Mouse (Mus musculus) kidney, embryonic 16.5 days (tissue): ENCODE results near the gene Gpc6. TPM values are rescaled to one million over a fixed set of nuclear protein-coding genes. Genes with fewer than 3 reads are reported as not detected.

Experiments used
- ATAC-seq: fragments of 200-750 bp; cut with Nextera tagmentation; 2 replicates; pipeline ENCODE4 v1.8.0; 2017; ENCODE audit warnings: moderate TSS enrichment; ENCODE audit not compliant: low FRiP score, low TSS enrichment
- H3K27ac ChIP-seq: fragments of 300-500 bp; sonication (generic); 2 replicates; pipeline ENCODE4 v1.5.1; 2014; ENCODE audit warnings: low read length
- H3K27me3 ChIP-seq: fragments of 300-500 bp; sonication (generic); 2 replicates; pipeline ENCODE4 v1.6.1; 2014; ENCODE audit warnings: low read length, control low read depth, mixed read lengths; ENCODE audit not compliant: insufficient read depth
- H3K36me3 ChIP-seq: fragments of 300-500 bp; sonication (generic); 2 replicates; pipeline ENCODE4 v1.6.1; 2014; ENCODE audit warnings: low read length, control low read depth, mixed read lengths; ENCODE audit not compliant: insufficient read depth
- H3K4me1 ChIP-seq: fragments of 300-500 bp; sonication (generic); 2 replicates; pipeline ENCODE4 v1.6.1; 2014; ENCODE audit warnings: low read length, control low read depth, mixed read lengths; ENCODE audit not compliant: insufficient read depth
- H3K4me2 ChIP-seq: fragments of 300-500 bp; sonication (generic); replicated peaks from 2 replicates; pipeline ENCODE4 v1.6.1; 2014; ENCODE audit warnings: low read depth, low read length
- H3K4me3 ChIP-seq: fragments of 300-500 bp; sonication (generic); 2 replicates; pipeline ENCODE4 v1.5.1; 2014; ENCODE audit warnings: mild to moderate bottlenecking, low read length
- H3K9ac ChIP-seq: fragments of 300-500 bp; sonication (generic); replicated peaks from 2 replicates; pipeline ENCODE4 v1.6.1; 2014; ENCODE audit warnings: low read length
- H3K9me3 ChIP-seq: fragments of 300-500 bp; sonication (generic); 2 replicates; pipeline ENCODE4 v1.6.1; 2016; ENCODE audit warnings: low read length, control low read depth
- WGBS: fragments of 180-500 bp; shearing (Covaris S2); extraction: QIAGEN DNeasy Blood & Tissue Kit; methylation state at CpG from one replicate; pipeline ENCODE4 v1.1.7; 2014; 5-methylcytosine and 5-hydroxymethylcytosine counted together
- polyA plus RNA-seq: library from polyadenylated mRNA; unstranded; fragments of >200 nt; fragmentation: Nextera tagmentation; extraction: Ambion mirVana; gene quantifications from 2 replicates; pipeline ENCODE4 v1.2.1, GENCODE M21; 2015

The Gpc6 gene
- polyA plus RNA-seq, 1 experiment from 2014 or later: 62.7 TPM

DNA sequence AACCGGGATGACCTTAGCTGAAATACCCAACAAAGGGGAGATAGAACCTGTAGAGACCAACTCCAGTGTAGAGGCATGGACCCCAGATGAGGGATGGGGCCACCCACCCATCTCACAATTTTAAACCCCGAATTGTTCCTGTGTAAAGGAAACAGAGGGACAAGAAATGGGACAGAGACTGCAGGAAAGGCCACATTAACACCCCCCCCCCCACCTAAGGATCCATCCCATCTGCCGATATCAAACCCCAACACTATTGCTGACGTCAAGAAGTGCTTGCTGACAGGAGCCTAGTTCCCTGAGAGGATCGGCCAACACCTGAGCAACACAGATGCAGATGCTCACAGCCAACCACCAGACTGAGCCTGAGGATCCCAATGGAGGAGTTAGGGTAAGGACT, 241.2 kb downstream of the Gpc6 start:
- WGBS: 96% methylated on average over 5 of the region's 5 CpGs
- Histone ChIP-seq H3K9me3 (no peaks in the 10 kb centered on the region), H3K4me3 (no peak overlapping the region), H3K4me1 (no peaks in the 10 kb centered on the region), H3K4me2 (no peak overlapping the region), H3K9ac (no peak overlapping the region), H3K27ac (no peak overlapping the region), H3K36me3 (no peaks in the 10 kb centered on the region), H3K27me3 (no peaks in the 10 kb centered on the region)
- no peak for ATAC-seq

DNA sequence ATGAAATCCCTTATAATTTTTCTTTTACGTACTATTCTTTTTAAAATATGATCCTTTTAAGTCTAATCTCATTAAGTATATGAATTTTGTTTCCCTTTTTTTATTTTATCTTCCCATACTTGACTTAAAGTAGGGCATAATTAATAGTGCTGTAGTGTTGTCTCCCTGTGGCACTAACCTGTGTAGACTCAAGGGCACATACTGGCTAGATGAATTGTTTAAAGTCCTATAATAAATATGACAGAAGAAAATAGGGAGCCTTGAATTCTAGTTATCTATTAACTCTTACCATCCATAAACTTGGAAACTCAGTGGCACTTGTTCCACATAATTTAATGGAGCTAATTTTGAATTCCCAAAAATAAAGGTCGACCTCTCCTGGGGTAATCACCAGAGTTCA, 268.2 kb downstream of the Gpc6 start:
- no peak for ATAC-seq
- H3K36me3 ChIP-seq: no peaks in the 10 kb centered on the region
- WGBS: 88% methylated on average over 2 of the region's 2 CpGs

DNA sequence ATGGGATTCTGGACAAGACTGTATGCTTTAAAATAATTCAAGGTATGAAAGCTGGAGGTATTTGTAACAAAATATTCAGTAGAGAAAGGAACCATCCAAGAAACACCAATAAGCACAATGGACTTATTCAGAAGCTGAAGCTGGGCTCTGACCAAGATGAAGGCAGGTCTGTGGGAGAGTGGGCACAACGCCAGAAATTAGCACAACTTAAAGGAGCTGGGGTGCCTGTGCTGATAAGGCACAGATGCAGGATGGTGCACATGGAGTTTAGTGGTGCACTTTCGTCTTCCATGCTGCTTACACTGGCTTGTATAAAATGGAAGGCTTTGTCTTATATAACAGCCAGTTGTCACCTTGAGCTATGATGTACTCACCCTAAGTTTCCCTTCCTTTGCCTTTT, 276.9 kb downstream of the Gpc6 start:
- Histone ChIP-seq H3K27me3 (no peaks in the 10 kb centered on the region), H3K27ac (no peak overlapping the region), H3K4me2 (no peak overlapping the region), H3K9me3 (no peaks in the 10 kb centered on the region), H3K4me3 (no peak overlapping the region), H3K4me1 (no peaks in the 10 kb centered on the region), H3K9ac (no peak overlapping the region), H3K36me3 (no peaks in the 10 kb centered on the region)
- 76% methylated on average over 2 of the region's 2 CpGs for WGBS
- ATAC-seq: no peak

More for the DNA sequence above, 268.2 kb downstream of the Gpc6 start:
- H3K4me2 ChIP-seq: no peak overlapping the region
- no peaks in the 10 kb centered on the region for H3K27me3 ChIP-seq
- H3K9me3 ChIP-seq: no peaks in the 10 kb centered on the region
- H3K4me1 ChIP-seq: no peaks in the 10 kb centered on the region
- no peak overlapping the region for H3K27ac ChIP-seq
- H3K4me3 ChIP-seq: no peak overlapping the region
- H3K9ac ChIP-seq: no peak overlapping the region

DNA sequence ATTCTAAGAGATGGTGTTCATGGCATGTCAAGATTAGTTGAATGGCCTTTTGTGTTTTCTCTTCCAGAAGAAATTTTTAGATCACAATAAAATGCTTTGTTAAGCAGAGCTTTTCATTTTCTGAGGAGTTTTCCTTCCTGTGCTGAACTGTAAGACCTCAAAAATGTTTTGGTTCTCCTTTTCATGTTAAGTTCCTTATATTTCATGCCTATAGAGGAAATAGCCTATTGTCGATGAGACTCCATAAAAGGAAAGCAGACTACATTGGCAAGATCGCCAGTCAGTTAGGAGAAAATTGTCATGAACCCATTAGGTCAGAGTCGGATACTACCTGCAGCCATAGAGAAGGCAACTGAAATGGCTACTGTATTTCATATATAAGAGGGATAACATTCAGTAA, 278.8 kb downstream of the Gpc6 start:
- no peaks in the 10 kb centered on the region for H3K9me3 ChIP-seq
- no peak overlapping the region for H3K4me3 ChIP-seq
- H3K27me3 ChIP-seq: no peaks in the 10 kb centered on the region
- no peak overlapping the region for H3K4me2 ChIP-seq
- H3K27ac ChIP-seq: no peak overlapping the region
- no peaks in the 10 kb centered on the region for H3K36me3 ChIP-seq
- WGBS: 83% methylated on average over 3 of the region's 3 CpGs
- 0 out of 2 replicates have a peak, but pooled peaks cover 2% of the 10 kb centered on the region for H3K4me1 ChIP-seq
- no peak overlapping the region for H3K9ac ChIP-seq
- no peak for ATAC-seq

DNA sequence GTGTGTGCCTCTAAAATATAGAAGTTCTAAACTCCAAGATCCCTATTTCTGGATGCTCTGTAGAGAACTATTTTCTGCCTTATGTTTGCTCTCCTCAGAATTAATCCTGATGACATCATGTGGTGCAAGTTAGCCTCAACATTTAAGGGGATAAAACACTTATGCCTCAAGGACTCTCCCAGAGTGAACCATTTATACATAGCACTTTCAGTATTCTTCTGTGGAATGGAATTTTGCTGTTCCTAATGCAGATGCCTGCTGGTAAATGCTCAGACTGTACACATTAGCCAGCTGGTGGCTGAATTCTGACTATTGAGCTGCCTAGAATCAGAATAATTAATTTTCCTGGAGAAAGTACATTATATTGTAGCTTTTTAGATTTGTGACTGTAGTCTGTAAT, 289.3 kb downstream of the Gpc6 start:
- H3K4me1 ChIP-seq: no peaks in the 10 kb centered on the region
- ATAC-seq: no peak

DNA sequence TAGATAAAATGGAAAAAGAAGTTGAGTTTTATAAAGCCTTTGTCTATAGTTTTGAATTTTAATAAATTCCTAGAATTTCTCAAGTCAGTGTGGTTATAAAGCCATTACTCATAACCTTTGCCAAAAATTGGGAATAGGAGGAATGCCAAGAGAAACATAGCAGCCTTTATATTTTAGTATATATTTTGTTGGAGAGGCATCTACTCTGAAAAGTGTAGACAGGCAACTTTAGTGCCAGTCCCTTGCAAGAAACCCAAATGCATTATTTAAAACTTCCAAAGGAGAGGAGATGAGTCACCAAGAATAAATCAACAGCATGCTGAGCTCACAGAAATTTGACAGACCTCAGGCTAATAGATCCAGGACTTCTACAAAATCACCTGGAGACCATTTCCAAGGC, 301.8 kb downstream of the Gpc6 start:
- Histone ChIP-seq H3K4me2 (no peak overlapping the region), H3K4me3 (no peak overlapping the region), H3K9me3 (no peaks in the 10 kb centered on the region), H3K27ac (no peak overlapping the region), H3K4me1 (no peaks in the 10 kb centered on the region), H3K27me3 (no peaks in the 10 kb centered on the region), H3K36me3 (no peaks in the 10 kb centered on the region), H3K9ac (no peak overlapping the region)
- no peak for ATAC-seq

More for the DNA sequence above, 289.3 kb downstream of the Gpc6 start:
- Histone ChIP-seq H3K27ac (no peak overlapping the region), H3K9ac (no peak overlapping the region), H3K4me3 (no peak overlapping the region), H3K9me3 (no peaks in the 10 kb centered on the region), H3K4me2 (no peak overlapping the region), H3K27me3 (no peaks in the 10 kb centered on the region), H3K36me3 (no peaks in the 10 kb centered on the region)

DNA sequence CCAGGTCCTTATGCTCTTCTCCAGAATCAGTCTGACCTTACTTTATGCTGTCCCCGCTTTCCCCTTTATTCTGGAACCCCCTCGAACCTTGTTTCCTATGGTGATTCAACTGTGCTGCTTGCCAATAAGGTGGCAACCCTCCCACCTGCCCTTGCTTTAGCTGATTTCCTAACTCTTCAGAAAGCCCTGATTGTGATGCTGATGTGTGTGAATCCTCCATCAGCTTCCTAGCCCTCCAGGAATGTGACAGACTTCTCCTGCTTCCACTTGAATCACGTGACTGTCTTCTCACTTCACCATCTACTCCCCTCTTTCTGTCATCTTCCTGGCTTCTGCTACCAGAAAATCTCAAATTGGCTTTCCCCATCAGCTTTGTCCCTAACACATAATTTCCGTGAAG, 305.4 kb downstream of the Gpc6 start:
- no peak for ATAC-seq
- Histone ChIP-seq H3K4me3 (no peak overlapping the region), H3K4me1 (no peaks in the 10 kb centered on the region), H3K27me3 (no peaks in the 10 kb centered on the region), H3K36me3 (no peaks in the 10 kb centered on the region), H3K9ac (no peak overlapping the region), H3K27ac (no peak overlapping the region), H3K4me2 (no peak overlapping the region), H3K9me3 (no peaks in the 10 kb centered on the region)
- WGBS: 63% methylated on average over 4 of the region's 4 CpGs

DNA sequence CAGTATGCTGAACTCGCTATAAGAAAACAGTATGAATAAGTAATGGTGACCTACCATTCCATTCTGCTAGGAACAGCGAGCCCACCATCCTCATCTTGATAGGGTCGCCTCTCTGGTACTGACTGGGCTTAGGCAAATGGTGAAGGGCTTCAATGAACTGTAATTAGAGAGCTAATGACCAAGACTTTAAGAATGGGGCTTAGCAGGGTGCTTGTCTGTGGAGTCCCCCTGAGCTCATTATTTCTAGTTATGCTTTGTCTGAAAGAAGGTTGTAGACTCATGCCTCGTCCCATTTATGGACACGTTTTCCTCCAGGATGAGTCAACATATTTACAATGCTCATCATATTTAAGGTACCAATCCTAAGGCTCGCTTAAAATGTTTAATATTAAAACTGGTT, 313.1 kb downstream of the Gpc6 start:
- H3K4me3 ChIP-seq: no peak overlapping the region
- no peak for ATAC-seq
- no peaks in the 10 kb centered on the region for H3K36me3 ChIP-seq
- no peak overlapping the region for H3K27ac ChIP-seq
- no peaks in the 10 kb centered on the region for H3K27me3 ChIP-seq
- H3K9ac ChIP-seq: no peak overlapping the region
- no peak overlapping the region for H3K4me2 ChIP-seq
- 89% methylated on average over 6 of the region's 6 CpGs for WGBS
- H3K4me1 ChIP-seq: no peaks in the 10 kb centered on the region
- H3K9me3 ChIP-seq: no peaks in the 10 kb centered on the region

DNA sequence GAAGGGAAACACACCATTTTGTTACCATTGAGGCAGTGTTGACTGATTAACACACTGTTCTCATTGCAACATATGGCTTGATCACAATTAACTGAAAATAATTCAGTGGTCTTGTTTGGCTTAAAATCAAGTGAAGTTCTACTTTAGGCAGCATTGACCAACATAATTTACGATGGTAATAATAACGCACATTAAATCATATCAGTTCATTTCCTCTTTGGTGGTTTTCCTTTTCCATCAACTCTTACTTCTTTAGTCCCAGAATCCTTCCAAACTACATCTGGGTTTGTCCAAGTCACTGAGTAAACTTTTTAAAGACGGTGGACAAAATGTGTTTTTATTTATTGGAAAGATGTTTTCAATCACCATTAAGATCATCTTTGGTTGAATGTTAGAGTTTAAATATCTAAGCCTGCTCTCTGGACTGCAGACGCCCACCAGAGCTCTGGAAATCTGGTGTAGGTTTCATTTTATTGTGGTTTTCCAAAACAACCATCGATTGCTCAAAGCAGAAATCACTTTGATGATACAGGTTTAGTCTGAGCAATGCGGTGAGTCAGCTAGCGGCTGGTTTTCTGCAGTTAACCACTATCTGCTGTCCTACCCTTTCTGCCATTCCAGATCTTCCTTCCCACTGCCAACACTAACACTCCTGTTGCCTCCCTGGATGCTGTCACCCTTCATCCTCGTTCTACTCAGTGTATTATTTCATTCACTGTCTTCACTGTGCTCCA, 314.7 kb downstream of the Gpc6 start:
- Histone ChIP-seq H3K27ac (no peak overlapping the region), H3K4me2 (no peak overlapping the region), H3K27me3 (no peaks in the 10 kb centered on the region), H3K9ac (no peak overlapping the region), H3K9me3 (no peaks in the 10 kb centered on the region), H3K36me3 (no peaks in the 10 kb centered on the region), H3K4me3 (no peak overlapping the region), H3K4me1 (no peaks in the 10 kb centered on the region)
- 66% methylated on average over 8 of the region's 8 CpGs for WGBS
- no peak for ATAC-seq

DNA sequence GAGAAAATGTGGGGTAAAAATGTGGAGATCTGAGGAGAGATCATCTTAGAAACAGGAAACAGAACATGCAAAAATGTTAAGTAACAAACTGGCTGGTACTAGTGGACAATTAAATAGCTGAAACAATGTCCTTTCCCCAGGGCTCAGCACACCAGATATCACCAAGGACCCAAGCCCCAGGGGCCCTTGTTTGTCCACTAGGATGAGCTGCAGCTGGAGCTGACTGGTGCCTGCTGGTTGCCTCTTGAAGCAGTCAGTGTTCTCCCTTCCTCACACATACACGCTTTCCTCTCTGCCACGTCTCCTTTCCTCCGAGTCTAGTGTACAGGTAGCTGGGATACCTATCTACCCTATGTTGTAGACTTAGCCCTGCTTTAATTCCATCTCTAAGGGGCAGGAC, 320.5 kb downstream of the Gpc6 start:
- Histone ChIP-seq H3K27ac (no peak overlapping the region), H3K9me3 (no peaks in the 10 kb centered on the region), H3K4me2 (no peak overlapping the region), H3K27me3 (no peaks in the 10 kb centered on the region), H3K9ac (no peak overlapping the region), H3K36me3 (no peaks in the 10 kb centered on the region), H3K4me1 (no peaks in the 10 kb centered on the region), H3K4me3 (no peak overlapping the region)
- ATAC-seq: no peak
- 89% methylated on average over 3 of the region's 3 CpGs for WGBS
